Mouse (Mus musculus): Measurements from ENCODE around the gene Crtc2. TPM values are rescaled to one million over a fixed set of nuclear protein-coding genes. Genes with fewer than 3 reads are reported as not detected.

Gene Crtc2
- polyA plus RNA-seq (2016; fragmentation: Nextera tagmentation; extraction: Ambion mirVana), result 18.5 and 20.9 TPM in 2 replicates

DNA sequence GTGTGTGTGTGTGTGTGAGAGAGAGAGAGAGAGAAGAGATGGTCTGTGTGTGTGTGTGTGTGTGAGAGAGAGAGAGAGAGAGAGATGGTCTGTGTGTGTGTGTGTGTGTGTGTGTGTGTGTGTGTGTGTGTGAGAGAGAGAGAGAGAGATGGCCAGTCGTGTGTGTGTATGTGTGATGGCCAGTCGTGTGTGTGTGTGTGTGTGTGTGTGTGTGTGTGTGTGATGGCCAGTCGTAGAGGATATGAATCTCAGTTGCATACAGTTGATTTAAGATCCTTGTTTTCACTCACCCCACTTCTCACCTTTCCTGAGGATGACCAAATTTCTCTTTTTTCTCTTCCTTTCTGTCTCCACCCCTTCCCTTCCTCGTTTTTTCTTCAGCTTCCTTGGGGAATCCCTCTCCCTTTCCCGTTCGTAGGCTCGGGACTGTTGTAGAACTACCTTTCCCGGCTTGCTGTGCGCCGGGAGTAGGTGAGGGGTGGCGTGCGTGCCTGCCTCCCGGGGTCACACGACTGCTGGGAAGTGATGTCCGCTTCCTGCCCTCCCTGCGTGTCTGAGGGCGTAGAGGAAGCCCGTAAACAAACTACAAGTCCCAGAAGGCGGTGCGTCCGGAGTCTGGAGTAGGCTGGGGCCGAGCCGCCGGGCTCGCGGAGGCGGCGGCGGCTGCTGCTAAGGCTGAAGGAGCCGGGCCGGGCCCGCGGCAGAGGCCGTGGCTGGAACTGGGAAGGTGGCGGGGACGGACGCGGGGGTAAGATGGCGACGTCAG, at the start of gene Crtc2:
TSS of gene Crtc2 (plus strand) at position 511 of the 766 bp plus-strand sequence.
- 3% methylated on average over 40 of the region's 40 CpGs for WGBS
- no peaks in the 10 kb centered on the region for H3K27me3 ChIP-seq (ENCODE audit: low read depth, poor library complexity, severe bottlenecking)
- no peaks in the 10 kb centered on the region for H3K9me3 ChIP-seq (replicated peaks)
- peak within 1 kb of the TSS; percentile 91 for H3K27ac ChIP-seq (replicated peaks)
- H3K36me3 ChIP-seq, result peaks cover 50% of the 10 kb centered on the region
- H3K4me3 ChIP-seq, result peak within 1 kb of the TSS; percentile 90
- H3K4me1 ChIP-seq, result peaks cover 30% of the 10 kb centered on the region
- DNase-seq (ENCODE audit: low spot score), result peak; percentile 96

DNA sequence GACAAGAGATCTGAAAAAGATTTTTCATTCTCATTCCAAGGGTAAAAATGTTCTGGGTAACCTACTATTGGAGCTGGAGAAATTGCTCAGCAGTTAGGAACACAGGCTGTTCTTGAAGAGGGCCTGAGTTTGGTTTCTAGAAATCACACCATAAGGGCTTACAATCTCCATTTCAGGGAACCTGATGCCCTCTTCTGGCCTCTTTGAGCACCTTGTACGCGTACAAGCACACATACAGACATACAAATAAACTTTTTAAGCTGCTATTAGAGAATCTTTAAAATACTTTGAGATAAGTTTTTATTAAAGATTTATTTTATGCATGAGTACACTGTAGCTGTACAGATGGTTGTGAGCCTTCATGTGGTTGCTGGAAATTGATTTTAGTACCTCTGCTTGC, 49.4 kb upstream of the Crtc2 start:
- Histone ChIP-seq H3K4me1 (no peaks in the 10 kb centered on the region), H3K4me3 (no peak overlapping the region), H3K27me3 (ENCODE audit: low read depth, poor library complexity, severe bottlenecking) (no peaks in the 10 kb centered on the region), H3K27ac (replicated peaks) (no peak overlapping the region), H3K36me3 (peaks cover 42% of the 10 kb centered on the region), H3K9me3 (replicated peaks) (no peaks in the 10 kb centered on the region)
- 95% methylated on average over 2 of the region's 2 CpGs for WGBS
- no peak for DNase-seq (ENCODE audit: low spot score)

DNA sequence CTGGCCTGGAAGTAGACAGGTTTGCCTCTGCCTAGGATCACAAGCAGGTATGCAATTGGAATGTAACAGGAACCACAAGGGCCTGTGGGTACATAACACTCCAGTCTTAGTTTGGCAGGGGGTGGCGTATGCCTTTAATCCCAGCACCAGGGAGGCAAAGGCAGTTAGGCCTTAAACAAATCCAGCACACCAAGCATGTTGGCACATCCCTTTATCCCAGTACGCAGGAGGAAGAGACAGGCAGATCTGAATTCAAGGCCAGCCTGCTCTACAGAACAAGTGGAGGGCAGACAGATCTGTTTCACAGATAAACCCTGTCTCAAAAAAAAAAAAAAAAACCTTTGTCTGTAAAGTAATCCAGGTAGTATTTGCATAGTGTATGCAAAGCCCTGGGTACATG, 45.3 kb upstream of the Crtc2 start:
- no peak overlapping the region for H3K4me3 ChIP-seq
- DNase-seq (ENCODE audit: low spot score), result no peak
- WGBS, result 85% methylated on average over 2 of the region's 2 CpGs

DNA sequence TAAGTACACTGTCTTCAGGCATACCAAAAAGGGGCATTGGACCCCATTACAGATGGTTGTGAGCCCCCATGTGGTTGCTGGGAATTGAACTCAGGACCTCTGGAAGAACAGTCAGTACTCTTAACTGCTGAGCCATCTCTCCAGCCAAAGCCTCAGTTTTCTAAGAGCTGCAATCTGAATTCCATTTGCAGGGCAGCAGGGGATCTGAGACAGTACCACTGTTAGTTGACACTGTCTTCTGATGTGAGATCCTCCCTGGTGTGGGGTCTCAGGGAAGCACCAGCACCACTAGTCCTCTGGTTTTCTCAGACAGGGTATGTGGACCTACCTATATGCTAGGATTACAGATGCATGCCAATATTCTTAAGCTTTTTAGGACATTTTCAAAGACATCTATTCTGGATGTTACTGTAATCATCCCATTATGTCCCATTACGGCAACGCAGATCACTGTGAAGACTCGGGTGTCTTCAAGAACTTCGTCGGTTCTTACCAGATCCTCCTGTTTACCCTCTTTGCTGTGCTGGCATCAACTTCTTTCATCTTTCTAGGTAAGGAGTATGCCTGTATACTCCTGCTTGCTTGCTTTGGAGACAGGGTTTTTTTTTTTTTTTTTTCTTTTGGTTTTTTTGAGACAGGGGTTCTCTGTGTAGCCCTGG, 43.9 kb upstream of the Crtc2 start:
- Histone ChIP-seq H3K27me3 (ENCODE audit: low read depth, poor library complexity, severe bottlenecking) (no peaks in the 10 kb centered on the region), H3K4me1 (peaks cover 30% of the 10 kb centered on the region), H3K4me3 (no peak overlapping the region), H3K36me3 (peaks cover 72% of the 10 kb centered on the region), H3K27ac (replicated peaks) (no peak overlapping the region), H3K9me3 (replicated peaks) (no peaks in the 10 kb centered on the region)
- DNase-seq (ENCODE audit: low spot score), result no peak
- 94% methylated on average over 5 of the region's 5 CpGs for WGBS

More for the DNA sequence above, 45.3 kb upstream of the Crtc2 start:
- H3K27me3 ChIP-seq (ENCODE audit: low read depth, poor library complexity, severe bottlenecking), result no peaks in the 10 kb centered on the region
- peaks cover 74% of the 10 kb centered on the region for H3K36me3 ChIP-seq
- H3K4me1 ChIP-seq, result peaks cover 23% of the 10 kb centered on the region
- no peaks in the 10 kb centered on the region for H3K9me3 ChIP-seq (replicated peaks)
- no peak overlapping the region for H3K27ac ChIP-seq (replicated peaks)

DNA sequence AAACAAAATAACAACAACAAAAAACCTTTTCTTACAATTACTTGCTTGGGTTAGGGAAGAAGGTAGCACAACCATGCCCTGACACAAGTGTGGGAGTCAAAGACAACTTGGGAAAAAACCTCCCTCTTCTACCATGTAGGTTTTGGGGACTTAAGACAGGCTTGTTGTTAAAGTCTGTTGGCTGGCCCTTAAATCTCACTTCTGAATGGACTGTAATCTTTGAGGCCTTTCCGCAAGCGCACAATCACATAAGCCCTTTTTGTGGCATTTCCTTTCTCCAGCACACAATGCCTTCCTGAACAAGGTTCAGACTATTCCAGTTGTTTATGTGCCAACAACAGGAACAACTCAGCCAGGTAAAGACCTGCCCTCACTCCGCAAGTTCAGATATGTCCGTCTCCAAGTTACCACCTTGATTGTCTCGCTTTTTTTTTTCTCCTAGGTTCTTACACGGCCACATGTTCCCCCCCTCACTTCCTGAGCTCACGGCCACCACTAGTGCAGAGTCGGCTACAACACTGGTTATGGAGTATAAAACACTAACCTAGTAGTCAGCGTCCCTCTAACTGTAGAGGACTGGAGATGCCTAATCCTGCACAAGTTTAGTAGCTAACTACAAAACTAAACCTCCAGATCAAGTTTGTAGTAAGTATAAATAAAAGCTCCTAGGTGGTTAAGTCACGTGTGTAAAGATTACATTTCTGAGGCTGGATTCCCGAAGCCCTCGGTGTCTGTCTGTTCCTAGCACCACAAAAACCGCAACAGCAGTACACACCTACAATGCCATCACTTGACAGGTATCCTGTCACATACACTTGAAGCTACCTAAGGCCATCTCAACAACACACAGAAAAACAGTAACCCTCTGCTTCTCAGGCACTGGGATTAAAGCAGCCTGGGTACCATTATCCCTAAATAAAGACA, 42.2 kb upstream of the Crtc2 start:
- no peaks in the 10 kb centered on the region for H3K9me3 ChIP-seq (replicated peaks)
- peaks cover 58% of the 10 kb centered on the region for H3K36me3 ChIP-seq
- no peak for DNase-seq (ENCODE audit: low spot score)
- no peaks in the 10 kb centered on the region for H3K27me3 ChIP-seq (ENCODE audit: low read depth, poor library complexity, severe bottlenecking)
- H3K27ac ChIP-seq (replicated peaks), result no peak overlapping the region
- peaks cover 30% of the 10 kb centered on the region for H3K4me1 ChIP-seq
- peak overlapping the region; percentile 85 for H3K4me3 ChIP-seq
- 91% methylated on average over 13 of the region's 13 CpGs for WGBS

DNA sequence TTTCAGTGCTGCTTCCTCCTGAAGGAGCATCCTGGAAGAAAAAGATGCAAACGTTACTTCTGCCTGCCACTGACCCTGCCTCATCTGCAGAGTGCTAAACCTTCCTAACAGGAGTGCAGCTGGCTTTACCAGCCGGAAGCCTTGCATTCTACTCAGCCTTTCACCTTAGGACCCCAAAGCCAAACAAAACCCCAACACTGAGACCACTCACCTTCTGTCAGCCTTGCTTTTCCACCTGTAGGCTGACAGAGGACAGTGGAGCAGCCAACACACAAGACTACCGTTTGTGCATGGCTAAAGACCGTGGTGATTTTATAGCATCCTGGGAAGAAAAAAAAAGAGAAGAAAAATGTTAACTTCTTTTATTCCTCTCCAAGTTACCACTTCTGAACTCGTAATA, 41.2 kb upstream of the Crtc2 start:
- Histone ChIP-seq H3K27ac (replicated peaks) (peak overlapping the region; percentile 95), H3K27me3 (ENCODE audit: low read depth, poor library complexity, severe bottlenecking) (no peaks in the 10 kb centered on the region), H3K36me3 (peaks cover 50% of the 10 kb centered on the region), H3K4me1 (peaks cover 30% of the 10 kb centered on the region), H3K4me3 (peak overlapping the region; percentile 85), H3K9me3 (replicated peaks) (no peaks in the 10 kb centered on the region)
- DNase-seq (ENCODE audit: low spot score), result no peak
- WGBS, result 21% methylated on average over 5 of the region's 5 CpGs

DNA sequence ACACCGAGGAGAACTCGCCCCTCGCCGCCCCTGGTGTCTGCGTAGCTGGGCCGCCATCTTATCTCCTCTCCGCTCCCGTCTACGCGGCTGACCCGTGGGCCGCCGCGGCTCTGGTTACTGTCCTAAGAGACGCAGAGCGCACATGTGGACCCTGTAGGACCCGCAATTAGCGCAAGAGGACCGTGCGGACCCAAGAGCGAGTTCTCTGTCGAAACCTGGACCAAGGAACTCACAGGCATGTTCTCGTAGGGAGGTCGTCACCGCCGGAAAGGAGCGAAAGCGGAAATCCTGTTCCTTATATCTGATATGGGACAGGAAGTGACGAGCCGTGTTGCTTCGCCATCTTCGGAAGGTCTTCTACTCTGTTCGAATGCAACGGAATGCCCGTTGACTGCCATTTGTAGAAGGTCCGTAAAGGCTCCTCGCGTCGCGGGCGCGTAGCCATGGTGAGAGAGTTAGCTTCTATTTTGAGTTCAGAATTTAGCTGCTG, 40.5 kb upstream of the Crtc2 start, which contains the start of the genes Rps27 and Rab13:
TSS of gene Rps27 (minus strand) at position 275 of the 490 bp plus-strand sequence.
TSS of gene Rab13 (plus strand) at position 319 of the 490 bp plus-strand sequence.
- WGBS, result under 1% methylated on average over 42 of the region's 42 CpGs
- Histone ChIP-seq H3K9me3 (replicated peaks) (no peaks in the 10 kb centered on the region), H3K36me3 (peaks cover 43% of the 10 kb centered on the region), H3K4me3 (peak within 1 kb of the TSS; percentile 85), H3K27ac (replicated peaks) (peak within 1 kb of the TSS; percentile 95), H3K4me1 (peaks cover 30% of the 10 kb centered on the region), H3K27me3 (ENCODE audit: low read depth, poor library complexity, severe bottlenecking) (no peaks in the 10 kb centered on the region)
- DNase-seq (ENCODE audit: low spot score), result peak; percentile 91

DNA sequence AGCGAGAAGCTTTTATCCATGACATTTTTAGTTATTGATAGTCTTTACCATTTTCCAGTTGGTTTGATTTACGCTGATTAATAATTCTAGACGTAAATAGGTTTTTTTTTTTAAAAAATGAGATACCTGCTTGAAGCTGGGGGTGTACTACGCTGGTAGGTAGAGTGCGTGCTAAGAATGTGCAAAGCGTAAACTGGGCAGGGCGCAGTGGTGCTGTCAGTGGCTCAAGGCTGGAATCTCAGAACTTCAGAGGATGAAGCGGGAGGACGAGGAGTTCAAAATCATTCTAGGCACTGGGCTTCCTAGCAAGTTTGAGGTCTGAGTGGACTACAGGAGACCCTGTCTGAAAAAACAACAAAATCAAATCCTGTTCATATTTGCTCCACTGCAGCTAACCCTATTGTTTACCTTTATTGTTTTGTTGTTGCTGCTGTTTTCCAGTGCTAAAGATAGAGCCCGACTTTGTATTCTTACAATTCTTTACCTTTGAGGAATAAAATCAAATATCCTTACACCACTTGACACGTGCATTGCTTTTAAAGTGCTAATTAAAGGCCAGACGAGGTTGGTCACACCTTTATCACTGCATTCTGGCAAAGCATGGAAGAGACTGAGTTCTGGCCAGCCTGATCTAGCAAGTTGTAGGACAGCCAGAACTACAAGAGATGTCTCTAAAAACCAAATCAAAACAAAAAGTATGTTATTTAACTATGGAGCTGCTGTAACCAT, 39.8 kb upstream of the Crtc2 start:
- Histone ChIP-seq H3K27me3 (ENCODE audit: low read depth, poor library complexity, severe bottlenecking) (no peaks in the 10 kb centered on the region), H3K36me3 (peaks cover 36% of the 10 kb centered on the region), H3K27ac (replicated peaks) (peak overlapping the region; percentile 95), H3K9me3 (replicated peaks) (no peaks in the 10 kb centered on the region), H3K4me1 (peaks cover 30% of the 10 kb centered on the region), H3K4me3 (peak overlapping the region; percentile 85)
- WGBS, result 16% methylated on average over 12 of the region's 12 CpGs
- DNase-seq (ENCODE audit: low spot score), result no peak

DNA sequence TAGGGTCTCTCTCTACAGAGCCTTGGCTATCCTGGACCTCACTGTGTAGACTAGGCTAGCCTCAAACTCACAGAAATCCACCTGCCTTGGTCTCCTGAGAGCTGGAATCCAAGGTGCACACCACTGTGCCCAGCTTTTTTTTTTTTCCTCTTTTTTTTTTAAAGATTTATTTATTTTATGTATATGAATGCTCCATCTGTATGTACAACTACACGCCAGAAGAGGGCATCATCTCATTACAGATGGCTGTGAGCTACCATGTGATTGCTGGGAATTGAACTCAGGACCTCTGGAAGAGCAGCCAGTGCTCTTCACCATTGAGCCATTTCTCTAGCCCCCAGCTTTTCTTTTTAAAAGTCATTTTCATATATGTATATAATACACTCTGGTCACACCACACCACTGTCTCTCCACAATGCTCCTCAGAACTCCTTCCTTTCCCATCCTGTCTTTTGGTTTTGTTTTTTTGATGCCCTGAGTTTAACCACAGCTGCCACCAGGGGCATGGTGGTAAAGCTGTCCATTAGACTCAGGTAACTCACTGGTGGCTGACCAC, 38.1 kb upstream of the Crtc2 start:
- peaks cover 39% of the 10 kb centered on the region for H3K4me1 ChIP-seq
- no peaks in the 10 kb centered on the region for H3K9me3 ChIP-seq (replicated peaks)
- no peak overlapping the region for H3K27ac ChIP-seq (replicated peaks)
- no peaks in the 10 kb centered on the region for H3K27me3 ChIP-seq (ENCODE audit: low read depth, poor library complexity, severe bottlenecking)
- no peak for DNase-seq (ENCODE audit: low spot score)
- peaks cover 19% of the 10 kb centered on the region for H3K36me3 ChIP-seq
- WGBS, result 29% methylated on average over 1 of the region's 1 CpGs
- no peak overlapping the region for H3K4me3 ChIP-seq

DNA sequence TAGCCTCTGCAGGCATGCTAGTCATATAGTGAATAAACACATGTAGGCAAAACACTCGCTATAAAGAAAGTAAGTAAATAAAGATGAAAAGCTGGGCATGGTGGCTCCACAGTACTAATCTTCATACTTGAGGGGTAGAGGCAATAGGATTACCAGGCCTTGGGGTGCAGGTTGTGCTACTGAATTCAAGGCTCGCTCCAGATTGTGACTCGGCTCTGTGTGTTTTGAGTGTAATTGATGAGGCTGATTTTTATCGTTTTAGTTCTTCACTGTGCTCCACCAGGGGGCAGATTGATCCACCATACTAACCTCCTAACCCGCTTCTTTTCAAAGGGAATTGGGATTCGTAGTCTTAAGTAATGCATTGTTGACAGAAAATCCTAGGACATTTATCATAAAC, 33.9 kb upstream of the Crtc2 start:
- Histone ChIP-seq H3K27ac (replicated peaks) (peak overlapping the region; percentile 87), H3K36me3 (peaks cover 21% of the 10 kb centered on the region), H3K27me3 (ENCODE audit: low read depth, poor library complexity, severe bottlenecking) (no peaks in the 10 kb centered on the region), H3K4me3 (peak overlapping the region; percentile 63), H3K9me3 (replicated peaks) (no peaks in the 10 kb centered on the region), H3K4me1 (peaks cover 29% of the 10 kb centered on the region)
- WGBS, result 19% methylated on average over 6 of the region's 6 CpGs
- DNase-seq (ENCODE audit: low spot score), result peak; percentile 53

DNA sequence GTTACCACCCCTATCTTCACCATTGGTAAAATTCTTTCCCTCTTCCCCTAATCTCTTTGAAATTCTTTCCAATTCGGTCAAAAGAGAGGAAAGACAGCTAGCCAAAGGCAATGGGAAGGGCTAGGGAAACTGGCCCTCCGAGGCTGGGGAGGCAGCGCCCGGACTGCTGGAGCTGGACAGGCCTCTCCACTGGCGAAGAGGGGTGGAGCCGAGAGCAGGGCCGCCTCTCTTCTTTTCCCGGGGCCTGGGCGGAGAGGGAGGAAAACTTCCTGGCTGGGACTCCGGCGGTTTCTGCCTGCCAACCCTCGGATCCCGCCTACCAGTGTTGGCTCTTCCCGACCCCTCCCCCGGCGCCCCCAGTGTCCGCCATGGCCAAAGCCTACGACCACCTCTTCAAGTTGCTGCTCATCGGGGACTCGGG, 33.4 kb upstream of the Crtc2 start:
- Histone ChIP-seq H3K4me1 (peaks cover 29% of the 10 kb centered on the region), H3K36me3 (peaks cover 25% of the 10 kb centered on the region), H3K9me3 (replicated peaks) (no peaks in the 10 kb centered on the region), H3K27ac (replicated peaks) (peak overlapping the region; percentile 87), H3K4me3 (peak overlapping the region; percentile 63), H3K27me3 (ENCODE audit: low read depth, poor library complexity, severe bottlenecking) (no peaks in the 10 kb centered on the region)
- peak; percentile 80 for DNase-seq (ENCODE audit: low spot score)
- 0% methylated on average over 20 of the region's 20 CpGs for WGBS
